Mouse (Mus musculus) E14TG2a.4 (cell line): ENCODE measurements around the gene Erp29.
"Not testable (repeated sequence)": the region's sequence is repeated elsewhere in the genome, so short reads cannot be mapped to it uniquely, and the experiment has no call there.

Experiments used
- H3K27me3 ChIP-seq: 2 replicates; pipeline ENCODE4 v1.6.1; 2014; ENCODE audit warnings: low read length, control low read depth; ENCODE audit not compliant: insufficient read depth
- H3K36me3 ChIP-seq: 2 replicates; pipeline ENCODE4 v1.6.1; 2014; ENCODE audit warnings: low read length, control low read depth; ENCODE audit not compliant: insufficient read depth
- H3K4me1 ChIP-seq: replicated peaks from 2 replicates; pipeline ENCODE4 v1.6.1; 2014; ENCODE audit warnings: low read depth, low read length, control low read depth
- H3K4me3 ChIP-seq: replicated peaks from 2 replicates; pipeline ENCODE4 v1.5.1; 2014; ENCODE audit warnings: mild to moderate bottlenecking, low read length
- H3K9me3 ChIP-seq: 2 replicates; pipeline ENCODE4 v1.6.1; 2014; ENCODE audit warnings: low read length, control low read depth
- CTCF ChIP-seq: conservative IDR thresholded peaks from 2 replicates; pipeline ENCODE4 v1.5.1; 2014; ENCODE audit warnings: low read length
- NANOG ChIP-seq: IDR thresholded peaks from 2 replicates; pipeline ENCODE4 v1.6.1; 2014; ENCODE audit warnings: borderline replicate concordance, low read length, mixed read lengths
- POU5F1 ChIP-seq: IDR thresholded peaks from 2 replicates; pipeline ENCODE4 v1.6.1; 2014; ENCODE audit warnings: low read length, borderline replicate concordance

Gene Erp29

DNA sequence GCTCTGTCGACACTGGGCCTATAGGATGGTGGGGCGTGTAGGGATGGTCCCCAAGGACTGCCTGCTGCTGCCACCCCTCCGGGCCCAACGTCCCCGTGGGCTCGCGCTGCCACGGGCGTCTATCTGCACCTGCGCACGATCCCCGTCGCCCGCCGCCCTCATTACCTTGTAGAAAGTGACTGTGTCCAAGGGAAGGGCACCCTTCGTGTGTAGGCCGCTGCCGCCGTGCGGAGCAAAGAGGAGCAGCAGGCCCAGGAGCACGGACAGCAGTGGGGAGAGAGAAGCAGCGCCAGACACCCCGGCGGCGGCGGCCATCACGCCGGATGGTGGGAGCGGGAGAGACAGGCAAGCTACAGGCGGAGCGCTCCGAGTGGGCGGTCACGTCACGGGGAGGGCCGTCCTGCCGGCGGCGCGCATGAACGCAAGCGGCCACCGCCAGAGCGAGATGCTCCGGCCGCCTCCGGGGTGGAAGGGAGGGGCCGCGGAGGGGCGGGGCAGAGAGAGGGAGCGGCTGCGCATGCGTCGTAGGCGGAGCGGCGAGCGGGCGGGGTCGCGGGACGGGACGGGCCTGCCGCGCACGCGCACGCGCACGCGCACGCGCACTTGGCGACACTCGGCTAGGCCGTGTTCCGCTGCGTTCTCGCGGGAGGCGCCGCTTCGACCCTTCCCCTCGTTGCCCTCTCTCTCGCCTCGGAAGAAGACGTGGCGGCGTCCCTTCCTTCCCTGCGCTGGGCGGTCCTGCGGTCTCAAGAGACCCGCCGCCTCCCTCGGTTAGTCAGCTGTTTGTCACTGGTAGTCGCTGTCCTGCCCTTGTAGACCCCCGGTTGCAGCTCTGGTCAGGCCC is at the start of gene Erp29:
Erp29 (minus strand) TSS at position 481 of the 844 bp plus-strand sequence.
- Histone ChIP-seq H3K4me3 (peak within 1 kb of the TSS; percentile 99), H3K9me3 (no peaks in the 10 kb centered on the region), H3K4me1 (peaks cover 64% of the 10 kb centered on the region), H3K27me3 (no peaks in the 10 kb centered on the region), H3K36me3 (peaks cover 44% of the 10 kb centered on the region)
- TF ChIP-seq CTCF = no peak
- TF ChIP-seq POU5F1 = no peak
- TF ChIP-seq NANOG = no peak

DNA sequence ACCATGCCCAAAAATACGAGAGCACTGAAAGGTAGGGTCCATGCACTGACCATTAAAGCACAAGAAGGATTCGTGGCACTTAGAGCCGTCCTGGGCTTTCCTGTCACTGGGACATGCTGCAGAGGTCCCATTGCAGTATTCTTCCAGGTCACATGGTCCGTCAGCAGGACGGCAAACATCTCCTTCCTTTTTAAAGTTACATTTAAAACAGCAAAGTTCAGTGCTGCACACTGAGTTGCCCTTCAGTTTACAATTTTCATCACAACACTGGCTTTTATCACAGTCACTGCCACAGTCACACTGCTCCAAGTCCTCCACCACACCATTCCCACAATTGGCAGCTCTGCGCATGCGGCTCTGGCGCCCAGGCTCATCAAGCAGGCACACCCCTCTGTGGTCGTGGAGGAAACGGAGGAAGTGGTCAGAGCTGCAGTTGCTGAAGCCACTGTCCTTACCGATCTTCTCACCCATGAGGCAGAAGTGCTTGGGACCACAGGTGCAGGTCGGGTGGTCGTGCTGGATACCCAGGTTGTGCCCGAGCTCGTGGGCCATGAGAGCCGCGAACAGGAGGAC is 49.2 kb upstream of the Erp29 start:
- H3K36me3 ChIP-seq, H3K27me3 ChIP-seq, H3K9me3 ChIP-seq, H3K4me3 ChIP-seq: not testable (repeated sequence)
- H3K4me1 ChIP-seq = peaks cover 11% of the 10 kb centered on the region

DNA sequence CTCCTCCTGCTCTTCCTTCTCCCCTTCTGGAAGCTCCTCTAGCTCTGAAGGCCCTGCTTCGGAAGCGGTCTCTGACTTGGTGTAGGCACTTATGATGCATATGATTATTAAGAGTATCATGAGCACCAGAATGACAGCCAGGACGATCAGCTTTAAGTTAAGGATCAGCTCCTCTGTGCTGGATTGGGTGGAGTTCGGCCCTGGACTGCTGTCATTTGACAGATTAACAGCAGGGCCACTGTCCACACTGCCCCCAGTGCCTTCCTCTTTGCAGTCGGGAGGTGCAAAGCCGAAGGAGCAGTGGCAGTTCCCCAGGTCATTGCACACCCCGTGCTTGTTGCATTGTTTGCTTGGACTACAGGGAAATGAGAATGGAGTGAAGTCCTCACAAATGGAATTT is 48.4 kb upstream of the Erp29 start:
- TF ChIP-seq NANOG (no peak), POU5F1 (no peak), CTCF (no peak)
- Histone ChIP-seq H3K36me3 (no peaks in the 10 kb centered on the region), H3K27me3 (no peaks in the 10 kb centered on the region), H3K4me3 (no peak overlapping the region), H3K9me3 (no peaks in the 10 kb centered on the region), H3K4me1 (peaks cover 11% of the 10 kb centered on the region)

DNA sequence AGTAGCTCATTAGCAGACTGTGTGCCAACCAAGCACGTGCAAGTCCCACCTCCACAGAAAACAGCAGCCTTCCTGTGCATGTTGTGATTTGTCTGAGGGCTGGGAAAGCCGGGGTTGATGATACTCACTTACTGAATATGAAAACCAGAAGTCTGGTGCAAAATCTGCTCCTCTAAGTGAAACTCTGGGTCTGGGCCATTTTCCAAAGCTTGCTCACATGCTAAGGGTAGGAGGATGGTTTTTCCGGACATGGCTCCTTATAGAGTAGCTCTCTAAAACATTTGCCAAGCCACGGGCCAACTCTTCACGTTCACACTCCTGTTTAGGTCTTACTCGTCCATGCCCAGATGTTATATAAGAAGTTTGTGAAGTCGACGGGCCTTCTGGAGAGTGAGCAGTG is 41.0 kb upstream of the Erp29 start:
- TF ChIP-seq CTCF = no peak
- TF ChIP-seq POU5F1 = no peak
- no peak for TF ChIP-seq NANOG
- Histone ChIP-seq H3K4me1 (no peaks in the 10 kb centered on the region), H3K4me3 (no peak overlapping the region), H3K36me3 (no peaks in the 10 kb centered on the region), H3K27me3 (no peaks in the 10 kb centered on the region), H3K9me3 (no peaks in the 10 kb centered on the region)

DNA sequence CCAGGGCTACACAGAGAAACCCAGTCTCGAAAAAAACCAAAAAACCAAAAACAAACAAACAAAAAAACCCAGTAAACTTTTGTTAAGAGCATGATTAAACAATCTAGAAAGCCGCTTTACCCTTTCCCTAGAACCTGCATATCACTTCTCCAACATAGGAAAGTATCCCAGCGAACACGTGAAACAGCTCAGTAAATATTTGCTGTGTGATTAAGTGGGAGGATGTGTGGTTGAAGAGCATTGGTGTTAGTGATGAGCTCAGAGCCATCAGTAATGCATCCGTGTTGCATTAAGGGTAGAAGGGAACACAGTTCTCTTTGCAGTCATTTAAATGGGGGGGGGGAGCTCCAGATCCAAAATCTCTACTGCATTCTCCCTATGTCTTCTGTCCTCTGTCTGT is 32.5 kb upstream of the Erp29 start:
- H3K9me3 ChIP-seq = no peaks in the 10 kb centered on the region
- no peaks in the 10 kb centered on the region for H3K36me3 ChIP-seq
- no peak overlapping the region for H3K4me3 ChIP-seq
- H3K27me3 ChIP-seq = no peaks in the 10 kb centered on the region
- peaks cover 10% of the 10 kb centered on the region; the same call in 1 of the 2 replicates for H3K4me1 ChIP-seq
- no peak for TF ChIP-seq POU5F1
- no peak for TF ChIP-seq NANOG
- TF ChIP-seq CTCF = no peak

DNA sequence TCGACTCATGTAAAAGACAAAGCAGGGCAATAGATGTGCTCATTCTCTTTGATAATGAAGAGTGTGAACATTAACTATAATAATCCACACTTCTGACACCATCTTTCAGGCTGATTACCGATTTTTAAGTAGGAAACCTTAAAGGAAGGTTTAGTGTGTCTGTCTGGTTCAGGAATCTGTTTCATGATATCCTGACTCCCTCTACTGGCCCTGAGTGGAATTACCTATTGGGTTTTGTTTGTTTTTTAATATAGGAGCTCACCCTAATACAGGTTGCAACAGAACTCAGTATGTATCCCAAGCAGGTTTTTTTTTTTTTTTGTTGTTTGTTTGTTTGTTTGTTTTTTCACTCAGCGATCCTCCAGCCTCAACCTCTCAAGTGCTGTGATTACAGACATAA is 25.4 kb upstream of the Erp29 start:
- no peaks in the 10 kb centered on the region for H3K27me3 ChIP-seq
- H3K36me3 ChIP-seq = no peaks in the 10 kb centered on the region
- peaks cover 13% of the 10 kb centered on the region; the same call in 1 of the 2 replicates for H3K4me1 ChIP-seq
- H3K4me3 ChIP-seq = no peak overlapping the region
- no peaks in the 10 kb centered on the region for H3K9me3 ChIP-seq
- TF ChIP-seq NANOG = no peak
- peak; percentile 80 for TF ChIP-seq CTCF

DNA sequence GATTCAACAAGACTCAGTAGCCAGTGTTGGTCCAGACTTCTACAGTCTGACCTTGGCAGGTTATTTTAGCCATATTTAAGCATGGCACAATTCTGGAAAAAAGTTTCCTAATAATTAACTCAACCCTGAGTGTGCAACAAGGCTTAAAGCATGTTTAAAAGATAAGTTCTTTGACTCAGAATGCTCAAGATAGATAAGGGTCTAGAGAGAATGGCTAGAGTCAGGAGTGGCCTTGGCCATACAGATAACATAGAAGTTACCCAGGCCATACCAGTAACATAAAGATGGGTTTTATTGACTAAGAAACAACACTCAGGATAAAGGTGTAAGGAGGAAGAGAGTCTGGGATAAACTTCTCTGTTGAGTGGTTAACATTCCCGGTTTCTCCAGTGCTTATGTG is 23.7 kb upstream of the Erp29 start:
- Histone ChIP-seq H3K4me1 (peaks cover 15% of the 10 kb centered on the region), H3K4me3 (no peak overlapping the region), H3K36me3 (no peaks in the 10 kb centered on the region), H3K9me3 (no peaks in the 10 kb centered on the region), H3K27me3 (no peaks in the 10 kb centered on the region)
- TF ChIP-seq POU5F1 (no peak), CTCF (no peak), NANOG (no peak)

DNA sequence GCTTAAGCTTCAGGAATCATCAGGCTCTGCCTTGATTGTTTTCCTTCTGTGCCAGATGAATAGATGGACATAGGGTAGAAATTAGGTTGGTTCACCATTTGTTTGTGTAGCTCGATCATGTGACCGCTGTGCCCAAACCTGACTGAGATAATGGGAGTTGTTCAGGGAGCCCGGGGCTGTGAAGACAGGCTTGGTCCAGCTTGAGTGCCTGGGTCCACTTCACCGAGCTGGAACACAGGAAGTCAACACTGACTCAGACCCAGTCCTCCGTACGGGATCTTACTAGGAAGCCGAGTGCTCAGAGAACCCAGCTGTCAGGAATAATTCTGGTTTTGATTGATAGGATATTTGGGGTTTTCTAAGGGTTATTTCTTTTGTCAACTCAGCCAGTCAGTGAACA is 22.3 kb upstream of the Erp29 start:
- Histone ChIP-seq H3K27me3 (no peaks in the 10 kb centered on the region), H3K4me1 (peaks cover 15% of the 10 kb centered on the region), H3K36me3 (no peaks in the 10 kb centered on the region), H3K9me3 (no peaks in the 10 kb centered on the region), H3K4me3 (no peak overlapping the region)
- no peak for TF ChIP-seq NANOG
- no peak for TF ChIP-seq POU5F1
- TF ChIP-seq CTCF = no peak

DNA sequence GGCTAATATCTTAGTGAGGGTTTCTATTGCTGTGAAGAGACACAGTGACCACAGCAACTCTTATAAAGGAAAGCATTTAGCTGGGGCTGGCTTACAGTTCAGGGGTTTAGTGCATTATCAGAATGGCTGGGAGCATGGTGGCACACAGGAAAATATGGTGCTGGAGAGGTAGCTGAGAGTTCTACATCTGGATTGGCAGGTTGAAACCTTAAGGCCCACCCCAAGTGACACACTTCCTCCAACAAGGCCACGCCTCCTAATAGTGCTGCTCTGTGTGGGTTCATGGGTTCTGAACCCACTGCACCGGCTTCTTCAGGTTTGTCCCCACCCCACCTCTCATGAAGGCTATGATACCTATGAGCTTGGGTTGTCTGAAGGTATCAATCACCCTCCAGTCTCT is 20.1 kb upstream of the Erp29 start:
- TF ChIP-seq NANOG (no peak), CTCF (no peak), POU5F1 (no peak)
- no peaks in the 10 kb centered on the region for H3K36me3 ChIP-seq
- H3K27me3 ChIP-seq = no peaks in the 10 kb centered on the region
- peaks cover 15% of the 10 kb centered on the region for H3K4me1 ChIP-seq
- no peaks in the 10 kb centered on the region for H3K9me3 ChIP-seq
- H3K4me3 ChIP-seq = peak overlapping the region; percentile 80
